Mouse (Mus musculus) thymus, postnatal 36 days (tissue): ENCODE data around the gene Ptpn3.
A peak's percentile ranks its signal among the peaks of the same experiment; 100 is the strongest.
"Not testable (repeated sequence)": the region's sequence is repeated elsewhere in the genome, so short reads cannot be mapped to it uniquely, and the experiment has no call there.

Experiments
- DNase-seq, 2 experiments: peaks; one replicate each; pipeline ENCODE4 v3.0.0; 2022; ENCODE audit warnings: mixed read lengths in 2 of 2

Gene Ptpn3

GRCm38 (mm10) chr4:57299308-57299700 lies 2.3 kb downstream of the Ptpn3 start:
- DNase-seq: no peak

GRCm38 (mm10) chr4:57298181-57298580 lies 3.5 kb downstream of the Ptpn3 start:
- no peak for DNase-seq

DNA sequence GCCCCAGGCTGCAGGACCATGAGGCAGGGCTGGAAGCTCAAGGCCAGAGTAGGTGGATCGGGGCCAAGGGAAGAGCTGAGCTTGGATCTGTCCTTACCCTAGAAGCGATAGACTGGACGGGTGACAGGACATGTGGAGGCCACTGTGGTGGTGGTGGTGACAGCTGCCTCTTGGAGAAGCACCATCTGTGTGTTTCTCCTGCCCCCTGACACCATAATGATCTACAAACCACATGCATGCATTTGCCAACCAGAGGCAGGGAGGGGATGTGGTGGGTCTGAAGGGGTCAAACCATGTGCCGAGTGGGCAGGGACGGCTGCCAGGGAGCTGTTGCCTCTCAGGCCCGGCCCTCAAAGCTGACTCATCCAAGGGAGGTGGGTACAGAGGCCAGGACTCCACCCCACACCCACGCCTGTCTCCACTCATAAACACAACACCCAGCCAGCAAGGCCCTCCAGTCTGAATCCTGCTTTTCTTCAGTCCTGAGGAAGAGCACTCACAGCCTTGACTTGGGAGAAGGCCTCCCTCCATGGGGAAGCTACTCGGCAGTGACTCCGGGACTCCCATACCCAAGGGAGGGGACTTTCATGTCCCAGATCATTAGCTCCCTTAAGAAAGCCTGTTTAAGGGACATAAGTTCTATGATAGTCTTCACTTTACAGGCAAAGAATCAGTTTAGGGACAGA lies 6.5 kb downstream of the Ptpn3 start:
- DNase-seq: no peak

- no peak for DNase-seq
Observed at GRCm38 (mm10) chr4:57292670-57293069, 9.0 kb downstream of the Ptpn3 start.

DNA sequence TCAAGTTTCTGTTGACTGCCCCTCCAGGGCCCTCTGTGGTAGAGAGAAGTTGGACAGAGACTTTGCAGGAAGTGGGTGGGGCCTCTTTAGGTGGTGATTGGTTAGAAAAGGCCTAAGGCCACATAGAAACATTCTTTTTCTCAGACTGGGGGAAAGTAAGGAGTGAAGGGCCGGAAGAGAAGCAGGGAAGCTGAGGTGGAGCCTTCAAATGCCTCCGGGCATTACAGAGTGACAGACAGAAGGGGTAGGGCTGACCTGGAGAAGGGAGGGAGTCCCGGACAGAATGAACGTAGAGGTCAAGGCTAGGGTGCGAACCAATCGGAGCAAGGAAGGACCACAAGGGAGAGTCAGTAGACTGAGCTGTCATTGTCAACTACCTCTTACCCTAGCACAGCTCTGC lies 11.6 kb downstream of the Ptpn3 start:
- no peak for DNase-seq

GRCm38 (mm10) chr4:57287808-57288207 lies 13.8 kb downstream of the Ptpn3 start:
- DNase-seq: no peak

DNA sequence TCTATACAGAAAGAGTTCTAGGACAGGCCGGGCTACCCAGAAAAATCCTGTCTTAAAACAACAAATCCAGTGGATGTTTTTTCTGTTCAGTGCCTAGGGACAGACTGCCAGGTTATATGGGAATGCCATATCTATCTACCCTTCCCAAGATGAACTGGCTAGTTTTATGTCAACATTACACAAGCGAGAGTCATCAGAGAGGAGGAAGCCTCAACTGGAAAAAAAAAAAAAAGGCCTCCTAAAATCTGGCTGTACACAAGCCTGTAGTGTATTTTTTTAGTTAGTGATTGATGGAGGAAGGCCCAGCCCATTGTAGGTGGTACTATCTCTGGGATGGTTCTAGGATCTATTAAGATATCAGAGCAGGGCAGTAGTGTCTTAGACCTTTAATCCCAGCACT lies 16.4 kb downstream of the Ptpn3 start:
- no peak for DNase-seq

DNA sequence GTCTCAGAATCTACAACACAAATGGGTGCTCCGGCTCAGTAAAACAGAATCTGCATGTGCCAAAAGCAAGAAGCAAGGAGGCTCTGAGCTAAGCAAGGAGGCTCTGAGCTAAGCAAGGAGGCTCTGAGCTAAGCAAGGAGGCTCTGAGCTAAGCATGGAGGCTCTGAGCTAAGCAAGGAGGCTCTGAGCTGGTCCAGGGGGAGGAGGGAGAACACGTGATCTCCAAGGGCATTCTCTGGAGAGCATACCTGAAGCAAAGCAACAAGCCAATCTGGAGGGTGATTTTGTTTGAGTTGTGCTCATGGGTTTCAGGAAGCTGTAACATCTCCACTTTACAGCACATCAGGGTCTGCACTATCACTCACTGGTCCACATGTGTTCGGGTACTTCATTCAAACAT lies 18.4 kb downstream of the Ptpn3 start:
- DNase-seq: no peak

GRCm38 (mm10) chr4:57282630-57283029 lies 19.0 kb downstream of the Ptpn3 start:
- DNase-seq: no peak

GRCm38 (mm10) chr4:57282179-57282578 lies 19.5 kb downstream of the Ptpn3 start:
- no peak for DNase-seq

GRCm38 (mm10) chr4:57280888-57281287 lies 20.7 kb downstream of the Ptpn3 start:
- DNase-seq: no peak

DNA sequence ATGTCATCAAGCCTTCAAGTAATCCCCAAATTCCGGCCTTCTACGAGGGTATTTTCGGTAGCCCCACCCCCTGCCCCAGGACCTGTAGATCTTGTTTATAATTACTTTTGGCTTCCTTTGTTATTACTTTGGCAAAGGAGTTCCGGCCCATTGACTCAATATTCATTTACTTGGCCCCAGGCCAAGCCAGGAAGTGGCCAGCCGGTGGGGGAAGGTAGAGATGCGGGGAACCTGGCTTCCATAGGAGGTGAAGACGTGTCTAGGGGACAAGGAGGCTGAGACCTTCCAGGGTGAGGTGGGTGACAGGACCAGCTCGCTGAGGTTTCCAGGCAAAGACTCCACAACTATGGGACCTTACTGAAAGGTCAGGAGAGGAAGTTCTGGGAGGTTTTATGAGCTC lies 22.4 kb downstream of the Ptpn3 start:
- no peak for DNase-seq

DNA sequence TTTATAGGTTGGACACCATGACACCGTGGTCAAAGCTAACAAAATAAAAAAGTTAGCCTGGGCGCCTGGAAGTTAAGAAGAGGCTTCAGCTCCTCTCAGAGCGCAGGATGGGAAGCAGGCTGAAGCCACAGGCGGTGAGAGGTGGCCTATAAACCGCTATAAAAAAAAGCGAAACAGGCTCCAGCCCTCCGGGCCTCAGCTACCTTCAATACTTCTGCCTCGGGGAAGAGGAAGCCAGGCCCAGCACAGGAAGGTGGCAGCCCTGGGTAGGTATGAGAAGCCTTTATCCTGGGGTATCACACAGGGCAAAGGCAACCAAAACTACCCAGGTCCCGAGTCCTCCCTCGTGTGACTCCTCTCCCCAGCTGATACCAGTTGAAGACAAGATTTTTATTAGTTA lies 22.8 kb downstream of the Ptpn3 start:
- DNase-seq: no peak

DNA sequence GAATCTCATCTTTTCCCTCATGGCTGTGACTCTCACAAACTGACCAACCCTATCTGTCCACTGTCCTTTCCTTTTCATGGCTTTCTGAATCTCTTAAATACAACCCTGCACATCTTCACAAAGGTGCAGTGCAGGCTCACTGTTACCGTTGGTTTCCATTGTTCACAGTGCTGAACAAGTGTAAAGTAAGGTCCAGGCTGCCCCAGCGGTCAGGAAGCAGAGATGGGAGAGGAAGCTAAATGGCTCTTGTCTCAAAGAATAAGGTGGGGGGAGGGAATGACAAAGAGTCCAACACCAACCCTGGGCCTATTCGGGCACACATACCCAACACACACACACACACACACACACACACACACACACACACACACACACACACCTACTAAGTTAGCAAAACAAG lies 24.0 kb downstream of the Ptpn3 start:
- DNase-seq: no peak

DNA sequence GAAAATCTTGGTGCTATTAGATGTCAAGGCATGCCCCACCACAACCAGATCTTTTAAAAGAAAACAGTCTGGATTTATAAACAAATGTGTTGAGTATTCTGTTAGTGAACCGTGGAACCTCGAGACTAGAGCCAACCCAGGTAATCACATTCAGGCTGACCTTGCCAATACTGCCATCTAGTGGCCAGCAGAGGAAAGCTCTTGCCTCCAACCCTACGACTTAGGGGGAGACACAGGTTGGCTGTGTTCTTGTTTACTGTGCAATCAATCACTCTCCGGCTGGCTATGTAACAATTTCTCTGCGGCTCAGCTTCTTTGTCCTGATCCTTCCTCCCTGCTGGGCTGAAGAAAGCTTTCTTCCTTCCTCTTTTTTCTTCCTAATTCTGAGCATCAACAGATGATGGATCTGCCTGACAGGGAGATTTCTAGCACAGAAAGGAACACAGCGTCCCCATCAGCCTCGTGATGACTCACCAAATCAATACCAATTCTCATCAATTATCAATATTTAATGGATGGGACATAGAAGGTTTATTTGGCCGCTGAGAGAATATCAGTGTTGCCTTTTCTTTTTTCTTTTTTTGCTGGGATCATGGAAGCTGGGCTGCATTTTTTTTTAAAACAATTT lies 26.4 kb downstream of the Ptpn3 start:
- peak; percentile 44 to 46 for DNase-seq

- DNase-seq: no peak
Observed at GRCm38 (mm10) chr4:57273532-57274502, 27.8 kb downstream of the Ptpn3 start.

- DNase-seq: no peak
Observed at GRCm38 (mm10) chr4:57270991-57271390, 30.6 kb downstream of the Ptpn3 start.

- not testable (repeated sequence) for DNase-seq
Observed at GRCm38 (mm10) chr4:57270489-57270888, 31.1 kb downstream of the Ptpn3 start.

DNA sequence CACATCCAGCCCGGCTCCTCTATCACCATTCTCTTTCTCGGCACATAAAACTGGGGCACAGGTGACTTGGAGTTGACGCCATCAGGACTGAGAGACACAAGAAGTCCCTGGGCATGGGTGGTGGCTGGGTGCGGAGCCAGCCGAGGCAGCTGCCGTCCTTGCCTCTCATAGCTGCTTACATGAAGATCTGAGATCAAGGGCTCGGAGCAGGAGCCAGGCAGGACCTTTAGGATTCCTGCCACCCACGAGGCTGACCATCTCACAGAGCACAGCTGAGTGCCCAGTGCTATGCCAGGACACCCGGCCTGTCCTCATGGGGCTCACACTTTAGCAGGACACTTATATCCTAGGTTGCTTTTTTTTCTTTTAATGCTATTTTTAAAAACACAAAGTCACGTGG lies 32.3 kb downstream of the Ptpn3 start:
- no peak for DNase-seq

- DNase-seq: no peak
Observed at GRCm38 (mm10) chr4:57268330-57268729, 33.3 kb downstream of the Ptpn3 start.

- no peak for DNase-seq
Observed at GRCm38 (mm10) chr4:57266389-57266788, 35.2 kb downstream of the Ptpn3 start.

- no peak for DNase-seq
Observed at GRCm38 (mm10) chr4:57263695-57264094, 37.9 kb downstream of the Ptpn3 start.

DNA sequence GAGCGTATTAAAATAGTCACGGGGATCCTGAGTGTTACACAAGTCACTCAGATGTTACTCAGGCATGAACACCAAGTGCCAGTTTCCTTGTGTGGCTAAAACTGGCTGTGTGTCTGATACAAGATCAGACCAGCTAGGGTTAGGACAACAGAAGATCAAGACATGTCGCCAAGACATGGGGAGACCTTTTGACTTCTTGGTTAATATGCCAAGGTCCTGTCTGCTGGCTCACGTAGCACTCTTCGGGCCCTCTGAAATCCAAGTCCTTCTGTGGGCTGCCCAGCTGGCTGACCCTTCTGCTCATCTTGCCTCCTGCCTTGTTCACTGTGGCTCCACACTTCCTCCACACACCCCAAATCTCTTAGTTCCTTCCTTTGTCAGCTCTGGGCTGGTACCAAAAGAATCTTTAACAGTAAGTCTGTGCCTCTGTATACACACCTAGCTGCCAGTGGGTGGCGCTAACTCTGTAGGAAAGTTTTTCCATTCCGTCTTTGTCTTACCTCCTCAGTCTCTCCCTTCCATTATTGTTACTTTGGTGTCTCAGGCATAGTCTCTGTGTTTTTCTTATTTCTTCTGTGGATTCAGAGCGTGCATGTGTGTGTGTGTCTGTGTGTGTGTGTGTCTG lies 38.5 kb downstream of the Ptpn3 start:
- DNase-seq: no peak
